Mouse (Mus musculus) midbrain, postnatal 0 days (tissue): Measurements from ENCODE around the gene Chil1. TPM values are rescaled to one million over a fixed set of nuclear protein-coding genes. Genes with fewer than 3 reads are reported as not detected.

Source experiments
- ATAC-seq: fragments of 200-750 bp; cut with Nextera tagmentation; 2 replicates; pipeline ENCODE4 v1.8.0; 2017; ENCODE audit warnings: moderate number of reproducible peaks, mild to moderate bottlenecking, moderate TSS enrichment, moderate library complexity; ENCODE audit not compliant: low FRiP score
- DNase-seq: peaks from one replicate; pipeline ENCODE4 v3.0.0-alpha.2; 2015; ENCODE audit warnings: low spot score
- H3K27ac ChIP-seq: fragments of 300-500 bp; sonication (generic); 2 replicates; pipeline ENCODE4 v1.5.1; 2014; ENCODE audit warnings: low read depth, mild to moderate bottlenecking, low read length, mixed read lengths
- H3K27me3 ChIP-seq: fragments of 300-500 bp; sonication (generic); 2 replicates; pipeline ENCODE4 v1.6.1; 2014; ENCODE audit warnings: low read length, control low read depth, mixed read lengths; ENCODE audit not compliant: insufficient read depth
- H3K36me3 ChIP-seq: fragments of 300-500 bp; sonication (generic); 2 replicates; pipeline ENCODE4 v1.6.1; 2014; ENCODE audit warnings: low read length, control low read depth, mixed read lengths; ENCODE audit not compliant: insufficient read depth
- H3K4me1 ChIP-seq: fragments of 300-500 bp; sonication (generic); 2 replicates; pipeline ENCODE4 v1.6.1; 2014; ENCODE audit warnings: mild to moderate bottlenecking, control low read depth, antibody characterized with exemption, low read length, mixed read lengths; ENCODE audit not compliant: insufficient read depth
- H3K4me2 ChIP-seq: fragments of 300-500 bp; sonication (generic); 2 replicates; pipeline ENCODE4 v1.6.1; 2014; ENCODE audit warnings: low read depth, mild to moderate bottlenecking, low read length, mixed read lengths; ENCODE audit not compliant: poor library complexity, severe bottlenecking
- H3K4me3 ChIP-seq: fragments of 300-500 bp; sonication (generic); 2 replicates; pipeline ENCODE4 v1.5.1; 2014; ENCODE audit warnings: low read depth, mild to moderate bottlenecking, low read length, moderate library complexity
- H3K9ac ChIP-seq: fragments of 300-500 bp; sonication (generic); replicated peaks from 2 replicates; pipeline ENCODE4 v1.6.1; 2014; ENCODE audit warnings: mild to moderate bottlenecking, low read length, moderate library complexity, mixed read lengths; ENCODE audit not compliant: poor library complexity, severe bottlenecking
- H3K9me3 ChIP-seq: fragments of 300-500 bp; sonication (generic); 2 replicates; pipeline ENCODE4 v1.6.1; 2016; ENCODE audit warnings: low read length, control low read depth
- CTCF ChIP-seq: IDR thresholded peaks from 2 replicates; pipeline ENCODE4 v1.5.1; 2016; ENCODE audit warnings: antibody characterized with exemption, mild to moderate bottlenecking
- WGBS: fragments of 180-500 bp; shearing (Covaris S2); extraction: QIAGEN DNeasy Blood & Tissue Kit; methylation state at CpG from one replicate; pipeline ENCODE4 v1.1.7; 2014; 5-methylcytosine and 5-hydroxymethylcytosine counted together
- polyA plus RNA-seq: library from polyadenylated mRNA; unstranded; fragments of >200 nt; fragmentation: Nextera tagmentation; extraction: Ambion mirVana; gene quantifications from 2 replicates; pipeline ENCODE4 v1.2.1, GENCODE M21; 2015
- total RNA-seq: library from RNA; depleted of rRNA; stranded (reverse); fragments of >200 nt; gene quantifications from 2 replicates; pipeline ENCODE4 v1.2.3, GENCODE M21; 2014

The Chil1 gene
- total and polyA plus RNA-seq, 2 experiments from 2014 or later: 3.0 TPM

- 85% methylated on average over 8 of the region's 8 CpGs for WGBS
- Histone ChIP-seq H3K27me3 (no peaks in the 10 kb centered on the region), H3K4me3 (no peak overlapping the region), H3K4me2 (no peak overlapping the region), H3K9me3 (no peaks in the 10 kb centered on the region), H3K9ac (no peak overlapping the region), H3K36me3 (no peaks in the 10 kb centered on the region), H3K27ac (no peak overlapping the region), H3K4me1 (peaks cover 6% of the 10 kb centered on the region; the same call in 1 of the 2 replicates)
- no peak for DNase-seq
- no peak for ATAC-seq
- TF ChIP-seq CTCF: no peak
Observed at GRCm38 (mm10) chr1:134226739-134227138, 44.8 kb downstream of the Chil1 start.

GRCm38 (mm10) chr1:134229806-134230575 lies 48.0 kb downstream of the Chil1 start:
- ATAC-seq (no peak), DNase-seq (no peak)
- peaks cover 13% of the 10 kb centered on the region for H3K4me1 ChIP-seq
- no peak overlapping the region for H3K27ac ChIP-seq
- no peak for TF ChIP-seq CTCF
- no peak overlapping the region for H3K9ac ChIP-seq
- H3K36me3 ChIP-seq: no peaks in the 10 kb centered on the region
- H3K4me2 ChIP-seq: no peak overlapping the region
- no peaks in the 10 kb centered on the region for H3K9me3 ChIP-seq
- H3K27me3 ChIP-seq: no peaks in the 10 kb centered on the region
- WGBS: 54% methylated on average over 5 of the region's 5 CpGs
- no peak overlapping the region for H3K4me3 ChIP-seq

- H3K27ac ChIP-seq: no peak overlapping the region
- WGBS: 85% methylated on average over 10 of the region's 10 CpGs
- no peak for ATAC-seq
- TF ChIP-seq CTCF: no peak
- no peak overlapping the region for H3K9ac ChIP-seq
- H3K27me3 ChIP-seq: no peaks in the 10 kb centered on the region
- H3K4me1 ChIP-seq: peaks cover 17% of the 10 kb centered on the region
- no peak for DNase-seq
- H3K9me3 ChIP-seq: no peaks in the 10 kb centered on the region
- no peaks in the 10 kb centered on the region for H3K36me3 ChIP-seq
- H3K4me3 ChIP-seq: no peak overlapping the region
- no peak overlapping the region for H3K4me2 ChIP-seq
Observed at GRCm38 (mm10) chr1:134230638-134231228, 48.8 kb downstream of the Chil1 start.

GRCm38 (mm10) chr1:134231270-134231669 lies 49.3 kb downstream of the Chil1 start:
- Histone ChIP-seq H3K9ac (no peak overlapping the region), H3K4me3 (no peak overlapping the region), H3K4me2 (0 out of 2 replicates have a peak overlapping the region, but pooled peaks have one; percentile 9), H3K9me3 (no peaks in the 10 kb centered on the region), H3K27me3 (no peaks in the 10 kb centered on the region), H3K36me3 (no peaks in the 10 kb centered on the region), H3K4me1 (peaks cover 17% of the 10 kb centered on the region), H3K27ac (no peak overlapping the region)
- DNase-seq (no peak), ATAC-seq (no peak)
- 80% methylated on average over 3 of the region's 3 CpGs for WGBS
- no peak for TF ChIP-seq CTCF

GRCm38 (mm10) chr1:134231681-134232080 lies 49.7 kb downstream of the Chil1 start:
- 77% methylated on average over 3 of the region's 3 CpGs for WGBS
- no peaks in the 10 kb centered on the region for H3K36me3 ChIP-seq
- no peaks in the 10 kb centered on the region for H3K9me3 ChIP-seq
- DNase-seq (no peak), ATAC-seq (no peak)
- no peaks in the 10 kb centered on the region for H3K27me3 ChIP-seq
- no peak overlapping the region for H3K4me2 ChIP-seq
- H3K4me3 ChIP-seq: no peak overlapping the region
- no peak overlapping the region for H3K27ac ChIP-seq
- TF ChIP-seq CTCF: no peak
- H3K4me1 ChIP-seq: peaks cover 17% of the 10 kb centered on the region
- no peak overlapping the region for H3K9ac ChIP-seq

GRCm38 (mm10) chr1:134232326-134232725 lies 50.4 kb downstream of the Chil1 start:
- TF ChIP-seq CTCF: no peak
- Histone ChIP-seq H3K4me3 (0 out of 2 replicates have a peak overlapping the region, but pooled peaks have one; percentile 54), H3K27me3 (no peaks in the 10 kb centered on the region), H3K36me3 (no peaks in the 10 kb centered on the region), H3K4me1 (peaks cover 17% of the 10 kb centered on the region), H3K4me2 (peak overlapping the region; percentile 92), H3K9me3 (no peaks in the 10 kb centered on the region), H3K9ac (no peak overlapping the region), H3K27ac (peak overlapping the region; percentile 6; the same call in 1 of the 2 replicates)
- DNase-seq (peak; percentile 20), ATAC-seq (no peak)
- WGBS: 66% methylated on average over 8 of the region's 8 CpGs
